Mouse (Mus musculus): ENCODE measurements around the gene Il4ra.

Il4ra gene

DNA sequence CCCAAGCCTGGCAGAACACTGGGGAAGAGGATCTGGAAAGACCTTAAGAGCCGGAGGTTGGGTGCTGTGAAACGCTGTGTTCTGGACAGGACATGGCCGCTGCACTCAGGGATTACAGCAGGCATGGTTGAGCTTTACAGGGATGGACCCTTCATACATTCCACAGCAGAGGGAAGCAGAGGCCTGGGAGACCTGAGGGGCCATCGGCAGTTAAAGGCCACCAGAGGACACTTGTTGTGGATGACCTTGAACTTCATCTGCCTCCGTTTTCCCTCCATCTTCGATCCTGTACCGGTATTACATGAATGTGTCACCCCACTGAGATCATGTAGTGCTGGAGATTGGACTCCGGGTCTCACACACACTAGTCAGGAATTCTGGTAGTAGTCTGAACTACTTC lies 2.0 kb upstream of the Il4ra start:
- no peak for DNase-seq (ENCODE audit: low read depth)

DNA sequence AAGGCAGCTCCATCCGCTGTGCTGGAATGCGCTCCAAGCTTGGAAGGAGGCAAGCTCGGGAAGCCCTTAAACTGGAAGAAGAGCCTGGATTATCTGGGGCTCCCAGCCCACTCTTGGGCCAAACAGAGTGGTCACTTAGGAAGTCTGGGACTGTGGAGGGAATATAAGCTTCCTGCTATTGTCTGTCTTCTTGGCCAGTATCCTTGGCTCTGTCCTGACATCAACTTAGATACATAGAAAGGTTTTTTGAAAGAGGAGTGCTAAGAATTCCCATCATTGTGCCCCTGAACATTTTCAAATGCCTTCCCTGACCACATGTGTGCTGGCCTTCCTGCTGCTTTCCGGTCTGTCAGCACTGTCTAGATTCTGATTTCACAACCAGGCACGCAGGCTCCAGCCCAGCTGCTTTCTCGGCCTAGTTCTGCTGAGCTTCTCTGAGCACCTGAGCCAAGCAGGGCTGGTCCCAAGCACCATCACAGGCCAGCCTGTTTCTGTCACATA lies 989 bp upstream of the Il4ra start:
- no peak for DNase-seq (ENCODE audit: low read depth)

DNA sequence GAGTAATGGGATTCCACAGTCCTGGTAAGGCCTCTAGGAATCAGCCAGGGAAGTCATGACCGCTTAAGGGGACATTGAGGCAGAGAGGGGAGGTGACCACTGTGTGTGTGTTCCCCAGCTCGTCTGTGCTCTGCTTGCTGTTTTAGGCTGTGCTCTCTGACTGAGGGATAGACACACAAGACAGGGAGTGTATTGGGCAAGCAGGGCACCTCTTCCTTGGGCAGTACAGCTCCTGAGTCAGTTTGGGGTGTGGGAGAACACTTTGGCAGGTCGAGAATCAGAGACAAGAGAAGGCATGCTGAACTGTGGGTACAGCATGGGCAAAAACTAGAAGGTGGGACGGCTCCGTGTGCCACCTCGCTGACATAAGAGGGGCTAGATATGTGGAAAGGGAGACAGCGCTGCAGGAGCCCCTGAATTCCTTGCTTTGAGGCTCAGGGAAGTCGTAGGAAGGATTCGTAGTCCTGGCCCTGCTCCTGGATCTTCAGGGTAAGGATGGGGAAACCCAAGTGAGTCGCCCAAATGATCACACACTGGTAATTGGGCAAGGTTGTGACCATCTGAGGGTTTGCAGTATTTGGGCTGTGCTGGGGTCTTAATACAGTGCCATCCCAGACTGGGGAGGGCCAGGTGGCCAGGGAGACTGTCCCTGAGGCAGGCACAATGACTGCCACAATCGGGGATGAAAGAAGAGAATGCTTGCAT lies 1.1 kb downstream of the Il4ra start:
- DNase-seq (ENCODE audit: low read depth), result peak; percentile 44

DNA sequence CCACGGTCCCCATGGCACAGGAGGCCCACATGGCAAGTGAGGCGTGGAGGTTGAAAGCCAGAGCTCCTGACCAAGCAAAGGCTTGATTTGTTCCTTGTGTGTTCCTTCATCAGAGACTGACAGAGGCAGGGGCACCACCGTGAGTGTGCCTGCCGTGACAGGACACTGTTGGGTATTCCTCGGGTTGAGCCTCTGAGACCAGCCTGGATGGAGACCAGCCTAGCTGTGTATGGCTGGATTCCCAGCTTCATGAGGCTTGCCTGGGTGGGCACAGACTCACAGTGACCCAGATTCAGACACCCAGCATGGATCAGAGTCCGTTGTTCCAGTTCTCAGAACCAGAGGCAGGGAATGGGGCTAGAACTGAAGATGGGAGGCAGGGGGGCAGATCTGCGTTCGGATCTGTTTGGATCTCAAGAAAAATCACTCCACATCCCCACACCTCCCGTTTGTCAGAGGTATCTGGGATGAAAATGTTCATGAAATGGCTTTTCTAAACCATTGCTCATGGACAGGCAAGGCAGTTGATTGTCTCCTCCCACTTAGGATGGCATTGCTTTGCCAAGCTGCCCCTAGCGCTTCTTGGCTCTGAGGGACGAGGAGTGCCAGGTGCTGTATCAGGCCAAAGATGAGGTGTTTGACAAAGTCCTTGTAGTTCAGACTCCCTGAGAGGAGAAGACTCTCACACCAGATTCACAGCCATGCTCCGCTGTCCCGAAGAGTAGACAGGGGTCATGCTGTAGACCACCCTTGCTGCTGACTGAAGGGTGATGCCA lies 1.9 kb downstream of the Il4ra start:
- peak; percentile 36 for DNase-seq (ENCODE audit: low read depth)

DNA sequence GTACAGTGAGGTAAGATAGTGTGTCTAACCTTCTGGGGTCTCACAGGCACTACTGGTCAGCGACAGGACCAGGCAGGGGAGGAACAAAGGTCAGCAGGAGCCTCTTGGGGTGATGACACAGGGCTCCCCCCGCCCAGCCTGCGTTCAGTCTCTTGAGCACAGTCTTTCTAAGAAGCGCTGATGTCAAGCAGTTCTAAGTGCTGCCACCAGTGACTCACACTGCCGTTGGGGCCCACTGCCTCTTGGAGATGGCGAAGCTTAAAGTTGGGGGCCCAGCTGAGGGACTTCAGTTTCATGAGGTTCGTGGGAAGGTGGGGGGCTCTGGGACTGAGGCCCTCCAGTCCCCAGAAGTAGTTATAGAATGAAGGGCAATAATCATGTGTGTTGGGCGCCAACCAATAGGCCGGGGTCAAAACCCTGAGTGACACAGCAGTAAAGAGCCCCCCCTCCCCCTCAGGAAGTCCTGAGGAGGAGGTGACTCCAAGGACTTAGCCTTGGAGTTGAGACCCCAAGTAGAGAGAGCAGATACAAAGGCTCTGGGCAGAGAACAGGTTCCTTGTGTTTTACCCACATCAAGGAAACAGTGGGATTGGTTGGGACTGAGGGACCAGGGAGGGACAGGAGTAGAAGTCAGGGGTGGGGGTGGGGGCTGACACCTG lies 2.7 kb downstream of the Il4ra start:
- peak; percentile 61 for DNase-seq (ENCODE audit: low read depth)

DNA sequence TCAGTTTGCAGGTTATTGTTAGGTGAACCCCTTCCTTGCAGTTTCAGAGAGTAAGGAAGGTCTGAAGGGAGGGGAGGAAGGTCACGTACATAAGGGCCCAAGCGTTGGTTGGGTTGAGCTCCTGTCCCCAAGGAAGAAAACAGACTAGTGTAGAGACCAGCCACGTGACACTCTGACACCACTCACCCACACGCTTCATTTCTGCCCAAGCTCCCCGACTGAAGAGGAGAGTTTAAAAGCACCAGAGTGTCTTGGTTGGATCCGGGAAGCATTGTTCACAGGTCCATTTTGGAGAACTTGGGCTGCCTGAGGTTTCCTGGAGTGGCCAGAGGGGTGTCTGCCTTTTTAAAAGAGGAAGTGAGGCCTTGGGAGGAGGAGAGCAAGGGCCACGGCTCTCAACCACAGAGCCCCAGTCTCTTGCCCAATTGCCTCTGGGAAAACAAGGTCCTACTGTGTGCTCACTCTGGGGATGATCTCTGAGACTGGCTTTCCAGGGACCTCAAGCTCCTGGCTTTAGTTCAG lies 3.5 kb downstream of the Il4ra start:
- peak; percentile 55 for DNase-seq (ENCODE audit: low read depth)

DNA sequence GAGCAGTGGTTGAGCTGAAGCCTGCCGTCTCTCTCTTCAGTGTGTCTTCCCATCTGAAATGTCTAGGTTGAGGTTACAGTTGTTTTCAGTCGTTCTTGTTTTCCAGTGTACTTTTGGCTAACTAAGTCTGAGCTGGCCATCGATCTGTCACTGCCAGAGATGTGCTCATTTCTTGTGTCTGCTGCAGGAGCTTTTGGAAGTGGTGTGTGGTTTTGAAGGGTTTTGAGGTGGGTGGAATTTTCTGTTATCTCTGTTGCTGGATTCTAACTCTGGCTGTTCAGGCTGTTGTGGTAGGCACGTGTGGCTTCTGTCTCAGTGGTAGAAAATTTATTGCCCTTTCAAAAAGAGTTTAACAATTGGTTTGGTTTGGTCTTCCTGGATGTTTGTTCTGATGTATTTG lies 4.2 kb downstream of the Il4ra start:
- DNase-seq (ENCODE audit: low read depth), result peak; percentile 54

DNA sequence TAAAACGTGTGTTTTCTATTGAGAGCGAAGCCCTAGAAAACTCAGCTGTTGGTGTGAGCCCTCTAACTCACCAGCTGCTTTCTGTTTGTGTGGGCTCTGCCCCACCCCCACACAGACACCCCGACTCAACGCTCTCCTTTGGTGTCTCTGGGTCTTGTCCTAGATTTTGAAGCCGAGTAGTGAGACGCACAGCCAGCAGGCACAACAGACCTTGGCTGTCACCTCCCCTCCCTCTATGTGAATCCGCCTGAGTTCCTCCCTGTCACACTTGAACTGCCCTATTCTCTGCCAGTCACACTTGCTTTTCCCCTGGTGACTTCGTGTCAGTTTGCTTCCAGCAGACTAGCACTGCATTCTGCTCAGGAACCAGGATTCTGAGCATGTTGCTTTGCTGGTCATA lies 4.9 kb downstream of the Il4ra start:
- peak; percentile 50 for DNase-seq (ENCODE audit: low read depth)

DNA sequence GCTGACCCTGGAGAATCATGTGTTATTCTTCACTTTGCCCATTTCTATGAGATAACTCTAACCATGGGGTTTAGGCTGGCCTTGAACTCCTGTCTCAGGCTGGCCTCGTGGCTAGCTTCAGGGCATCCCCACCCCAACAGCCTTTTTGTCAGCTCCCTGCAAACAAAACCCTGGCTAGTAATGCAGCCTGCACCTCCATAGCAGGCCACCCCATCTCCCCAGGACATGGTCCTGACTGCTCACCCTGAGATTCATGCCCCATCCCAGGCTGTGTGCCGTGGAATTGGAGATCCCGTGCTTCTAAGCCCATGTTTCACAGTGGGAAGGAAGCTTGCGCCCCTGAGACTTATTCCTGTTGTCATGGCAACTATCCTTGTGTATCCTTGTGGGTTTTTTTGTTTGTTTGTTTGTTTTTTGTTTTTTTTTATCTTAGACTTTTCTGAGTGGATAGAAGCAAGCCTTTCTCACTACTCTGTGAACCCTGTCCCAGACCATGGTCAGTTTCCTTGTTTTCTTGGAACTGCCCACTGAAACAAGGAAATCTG lies 6.6 kb downstream of the Il4ra start:
- DNase-seq (ENCODE audit: low read depth), result no peak

DNA sequence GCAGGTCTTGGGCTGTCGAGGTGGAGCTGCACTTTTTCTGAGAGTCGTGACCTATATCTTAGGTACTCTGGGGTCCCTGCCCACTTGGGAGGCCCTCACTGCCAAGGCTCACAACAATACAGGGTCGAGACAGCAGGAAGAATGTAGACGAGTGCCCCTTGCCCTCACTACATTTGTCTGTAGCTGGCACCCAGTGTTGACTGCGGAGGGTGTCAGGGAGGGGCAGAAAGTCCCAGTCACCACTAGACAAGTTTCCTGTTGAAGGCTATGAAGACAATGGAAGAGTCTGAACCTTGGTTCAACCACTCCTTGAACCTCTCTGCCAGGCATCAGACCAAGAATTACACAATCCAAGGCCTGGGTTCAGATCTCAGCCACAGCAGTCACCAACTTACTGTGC lies 7.1 kb downstream of the Il4ra start:
- peak; percentile 49 for DNase-seq (ENCODE audit: low read depth)

DNA sequence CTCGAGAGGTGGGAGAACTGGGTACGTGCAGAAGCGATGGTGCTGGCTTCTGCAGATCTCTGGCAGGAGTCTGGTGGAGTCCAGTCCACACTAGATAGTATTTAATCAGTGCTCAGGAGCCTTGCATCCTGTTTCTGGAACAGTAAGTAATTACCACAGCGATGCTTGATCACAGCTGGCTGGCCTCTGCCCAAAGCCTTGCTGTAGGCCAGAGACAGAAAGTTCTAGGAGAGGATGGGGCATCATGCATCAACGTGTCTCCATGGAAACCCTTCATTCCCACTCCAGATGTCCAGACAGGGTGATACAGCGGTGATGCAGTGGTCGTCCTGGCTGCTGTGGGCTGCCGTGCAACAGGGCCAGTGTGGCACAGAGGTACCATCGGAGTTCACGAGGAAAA lies 7.6 kb downstream of the Il4ra start:
- DNase-seq (ENCODE audit: low read depth), result no peak

DNA sequence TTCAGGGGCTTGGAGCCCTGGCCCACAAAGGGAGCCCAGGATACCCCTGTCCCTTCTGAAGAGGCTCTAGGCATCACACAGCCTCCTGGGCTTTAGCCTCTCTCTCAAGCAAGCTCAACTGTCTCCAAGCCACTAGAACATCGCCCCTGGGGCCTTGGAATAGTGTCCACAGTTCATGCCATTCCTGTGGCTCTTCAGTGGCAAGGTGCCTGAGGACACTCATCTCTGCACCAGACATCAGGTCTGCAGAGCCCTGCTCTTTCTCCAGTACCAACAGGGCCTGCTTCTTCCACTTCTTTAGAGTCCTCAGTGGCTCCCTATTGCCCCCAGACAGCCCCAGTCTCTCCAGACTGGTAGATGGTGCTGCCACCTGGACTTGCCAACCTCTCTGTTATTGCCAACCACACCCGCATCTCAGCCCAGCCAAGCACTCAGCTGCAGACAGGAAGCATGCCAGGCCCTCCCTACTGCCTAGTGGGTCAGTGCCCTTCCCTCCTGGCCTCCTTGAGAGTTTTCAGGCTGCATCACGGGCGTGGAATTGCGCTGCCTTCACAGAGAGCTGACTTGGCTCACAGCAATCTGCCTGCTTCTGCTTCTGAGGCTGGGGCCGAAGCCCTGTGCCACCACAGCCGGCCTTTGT lies 8.3 kb downstream of the Il4ra start:
- no peak for DNase-seq (ENCODE audit: low read depth)

DNA sequence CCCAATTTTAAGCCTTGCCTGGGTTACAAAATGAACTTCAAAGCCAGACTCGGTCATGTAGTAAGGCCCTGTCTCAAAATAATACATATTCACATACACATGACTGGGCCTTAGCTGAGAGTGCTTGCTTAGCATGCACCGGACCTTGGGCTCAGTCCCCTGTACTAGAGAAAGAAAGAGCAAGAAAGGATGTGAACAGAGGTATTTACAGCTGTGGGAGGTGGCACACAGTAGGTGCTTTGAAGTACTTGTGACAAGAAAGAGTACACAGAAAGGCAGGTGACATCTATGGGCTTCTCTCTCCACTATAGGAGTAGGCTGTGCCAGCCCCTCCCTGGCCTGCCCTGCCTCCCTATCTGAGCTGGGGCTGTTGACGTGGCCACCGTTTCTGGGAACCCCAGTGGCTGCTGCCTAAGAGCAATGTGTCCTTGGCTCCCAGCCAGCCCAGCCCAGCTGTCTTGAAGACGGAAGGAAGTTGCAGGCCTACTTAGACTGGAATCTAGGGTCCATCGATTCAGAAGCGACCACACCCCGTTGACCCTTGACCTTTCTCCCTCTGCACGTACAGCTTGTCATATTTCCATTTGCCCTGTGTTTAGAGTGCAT lies 9.3 kb downstream of the Il4ra start:
- DNase-seq (ENCODE audit: low read depth), result peak; percentile 88

DNA sequence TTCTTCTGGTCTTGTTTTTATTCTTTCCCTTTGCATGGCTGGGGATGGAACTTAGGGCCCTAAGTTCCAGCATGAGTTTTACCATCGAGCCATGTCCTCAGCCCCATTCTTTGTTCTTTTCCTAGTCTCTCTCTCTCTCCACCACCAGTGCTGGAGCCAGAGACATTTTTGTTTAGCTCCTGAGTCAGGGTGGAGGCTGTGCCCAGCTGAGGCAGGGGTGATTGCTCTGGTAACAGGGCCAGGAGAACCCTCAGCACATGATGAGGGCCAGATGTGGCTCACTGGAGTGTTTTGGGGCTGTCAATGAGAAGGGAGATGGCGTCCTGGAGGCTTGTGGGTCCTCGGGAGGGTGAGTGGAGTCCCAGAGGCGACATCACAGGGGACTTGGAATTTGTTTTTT lies 10.5 kb downstream of the Il4ra start:
- DNase-seq (ENCODE audit: low read depth), result no peak

DNA sequence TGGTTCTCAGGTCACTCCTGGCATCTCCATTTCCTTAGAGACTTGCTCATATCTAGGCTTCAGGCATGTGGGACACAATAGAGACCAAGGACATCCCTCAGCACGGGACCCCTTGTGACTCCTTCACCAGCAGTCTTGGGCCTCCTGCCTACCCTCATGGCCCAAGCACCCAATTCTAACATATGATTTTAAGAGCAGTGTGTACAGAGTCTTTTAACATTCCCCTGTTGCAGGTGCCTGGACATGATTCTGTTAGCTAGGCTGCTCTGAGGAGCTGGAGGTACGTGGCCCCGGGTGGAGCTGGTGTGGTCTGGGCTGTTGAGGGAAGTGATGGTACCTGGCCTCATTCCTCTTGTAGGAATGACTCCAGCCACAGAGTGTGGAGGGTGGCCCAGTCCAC lies 11.2 kb downstream of the Il4ra start:
- DNase-seq (ENCODE audit: low read depth), result no peak

DNA sequence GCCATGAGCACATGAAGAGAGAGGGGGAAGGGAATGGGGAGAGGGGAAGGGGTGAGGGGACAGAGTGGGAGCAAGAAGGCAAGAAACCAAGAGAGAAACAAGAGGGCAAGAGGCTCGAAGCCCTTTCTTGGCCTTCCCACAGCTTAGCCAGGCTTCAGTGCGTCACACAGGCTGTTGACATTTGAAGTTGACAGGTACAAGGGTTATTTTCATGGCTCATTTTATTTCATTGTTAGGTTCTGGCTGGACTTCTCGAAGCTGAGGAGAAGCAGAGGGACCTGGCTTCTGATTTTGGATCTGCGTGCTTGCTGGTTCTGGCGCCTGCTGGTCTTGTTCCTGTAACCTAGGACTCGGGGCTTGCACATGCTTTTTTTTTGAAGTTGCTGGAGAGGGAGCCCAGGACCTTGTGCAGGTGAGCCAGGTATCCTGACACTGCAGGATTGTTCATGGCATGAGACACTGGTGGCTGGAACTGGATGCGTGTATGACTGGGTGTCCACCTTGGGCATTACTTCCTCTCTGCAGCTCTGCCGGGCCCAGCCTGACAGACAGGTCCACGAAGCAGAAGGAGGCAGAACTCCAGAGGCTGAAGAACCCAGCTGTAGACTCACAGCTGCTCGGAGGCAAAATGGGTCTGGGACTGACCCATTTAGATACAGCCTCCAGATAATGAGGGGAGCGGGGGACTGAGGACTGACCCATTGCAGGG lies 12.6 kb downstream of the Il4ra start:
- DNase-seq (ENCODE audit: low read depth), result no peak

DNA sequence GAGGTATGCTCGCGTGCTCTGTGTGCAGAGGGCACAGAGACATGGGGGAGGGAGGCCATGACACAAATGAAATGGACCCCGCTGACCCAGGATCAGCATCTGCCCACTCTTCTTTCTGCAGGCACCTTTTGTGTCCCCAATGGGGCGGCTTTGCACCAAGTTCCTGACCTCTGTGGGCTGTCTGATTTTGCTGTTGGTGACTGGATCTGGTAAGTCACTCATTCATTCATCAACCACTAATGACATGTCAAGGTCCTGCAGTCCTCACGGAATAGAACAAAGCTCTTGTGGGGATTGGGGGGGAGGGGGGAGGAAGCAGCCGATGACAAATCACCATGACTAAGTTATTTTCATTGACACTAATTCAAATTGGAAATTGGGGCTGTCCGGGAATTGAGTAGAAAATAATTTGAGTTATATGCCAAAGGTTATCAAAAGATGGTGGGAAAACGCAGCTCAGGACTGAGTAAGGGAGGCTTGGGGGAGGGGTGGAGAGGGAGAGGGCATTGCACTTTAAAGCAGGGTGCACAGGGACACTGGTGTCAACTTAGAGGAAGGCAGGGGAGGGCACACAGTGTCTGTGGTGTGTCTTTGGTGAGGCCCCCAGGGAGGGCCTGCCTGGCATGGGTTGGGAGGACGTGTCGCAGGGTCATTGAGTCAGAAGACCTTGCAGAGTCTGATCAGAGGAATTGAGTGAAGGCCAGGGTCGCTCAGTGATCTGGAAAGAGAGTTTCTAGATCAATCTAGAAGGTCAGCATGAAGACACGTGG lies 13.8 kb downstream of the Il4ra start:
- no peak for DNase-seq (ENCODE audit: low read depth)

DNA sequence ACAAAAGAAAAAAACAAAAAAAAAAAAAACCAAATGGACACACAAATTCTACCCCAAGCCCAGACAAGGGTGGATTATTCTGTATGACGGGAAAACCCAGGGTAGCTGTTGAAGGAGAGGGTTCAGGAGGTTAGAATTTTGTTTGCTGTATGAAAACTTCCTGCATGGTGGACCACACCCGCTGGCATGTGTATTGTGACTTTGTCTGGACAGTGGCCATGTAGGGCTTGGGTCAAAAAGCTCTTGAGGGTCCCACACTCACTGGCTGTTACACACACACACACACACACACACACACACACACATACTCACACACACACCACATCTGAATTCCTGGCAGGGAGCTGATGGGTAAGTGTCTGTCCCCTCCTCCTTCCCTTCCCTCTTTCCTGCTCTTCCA lies 14.5 kb downstream of the Il4ra start:
- DNase-seq (ENCODE audit: low read depth), result no peak

DNA sequence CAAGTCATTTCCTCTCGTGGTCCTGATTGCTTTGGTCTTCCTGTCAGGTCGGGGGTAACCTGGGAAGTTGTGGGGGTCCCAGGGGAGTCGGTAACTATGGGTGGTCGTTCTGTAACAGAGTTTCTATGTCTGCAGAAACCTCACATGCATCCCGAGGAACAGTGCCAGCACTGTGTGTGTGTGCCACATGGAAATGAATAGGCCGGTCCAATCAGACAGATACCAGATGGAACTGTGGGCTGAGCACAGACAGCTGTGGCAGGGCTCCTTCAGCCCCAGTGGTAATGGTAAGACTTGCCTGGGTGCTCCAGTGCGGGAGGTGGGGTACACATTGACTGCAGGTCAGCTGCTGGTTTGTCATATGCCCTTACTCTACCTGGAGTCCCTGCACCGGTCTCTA lies 17.0 kb downstream of the Il4ra start:
- DNase-seq (ENCODE audit: low read depth), result no peak

DNA sequence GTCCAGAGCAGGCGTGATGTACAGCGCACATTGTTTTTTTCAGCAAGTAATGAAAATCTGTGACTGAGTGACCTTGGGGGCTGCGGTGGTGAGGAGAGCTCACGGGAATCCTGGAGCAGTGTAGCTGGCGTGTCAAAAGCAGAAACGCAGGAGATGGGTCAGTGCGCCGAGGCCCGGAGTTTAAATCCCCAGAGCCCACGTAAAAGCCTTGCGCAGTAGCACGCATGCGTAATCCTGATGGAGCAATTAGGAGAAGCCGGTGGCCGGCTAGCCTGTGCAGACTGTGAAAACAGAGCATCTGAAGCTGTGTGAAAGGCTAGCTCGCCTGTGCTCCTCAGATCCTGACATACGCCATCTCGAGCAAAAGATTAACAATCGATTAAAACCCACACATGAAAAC lies 20.0 kb downstream of the Il4ra start:
- DNase-seq (ENCODE audit: low read depth), result no peak

Measured in naive thymus-derived CD4-positive, alpha-beta T cell, adult 2 months (primary cell).